Mouse (Mus musculus): ENCODE measurements around the gene Paqr7. TPM values are rescaled to one million over a fixed set of nuclear protein-coding genes. Genes with fewer than 3 reads are reported as not detected.

The Paqr7 gene
- polyA plus RNA-seq, 1 experiment, result 58.7 TPM

- H3K27me3 ChIP-seq (replicated peaks; ENCODE audit: control insufficient read depth, insufficient read depth, low read length), result no peaks in the 10 kb centered on the region
- H3K27ac ChIP-seq (ENCODE audit: insufficient read depth, low read depth, low read length), result peak overlapping the region; percentile 98
- 28% methylated on average over 6 of the region's 6 CpGs for WGBS
- H3K4me1 ChIP-seq (ENCODE audit: control insufficient read depth, insufficient read depth, low read length), result peaks cover 11% of the 10 kb centered on the region
- TF ChIP-seq POLR2A (IDR thresholded peaks at IDR 0.05; ENCODE audit: low read depth, low read length) (no peak), CTCF (conservative IDR thresholded peaks at IDR 0.05; ENCODE audit: insufficient read depth, insufficient read length, low read depth, low read length) (no peak)
- H3K4me3 ChIP-seq (ENCODE audit: insufficient read depth, low read depth, low read length), result no peak overlapping the region
- no peaks in the 10 kb centered on the region for H3K36me3 ChIP-seq (ENCODE audit: control insufficient read depth, insufficient read depth, low read length)
- peak; percentile 75 for DNase-seq
These were observed 41.2 kb upstream of the Paqr7 start for GRCm38 (mm10) chr4:134455310-134455709.

- H3K27ac ChIP-seq (ENCODE audit: insufficient read depth, low read depth, low read length), result no peak overlapping the region
- DNase-seq, result no peak
- no peak overlapping the region for H3K4me3 ChIP-seq (ENCODE audit: insufficient read depth, low read depth, low read length)
- 61% methylated on average over 7 of the region's 7 CpGs for WGBS
- TF ChIP-seq POLR2A (IDR thresholded peaks at IDR 0.05; ENCODE audit: low read depth, low read length), result no peak
- no peak for TF ChIP-seq CTCF (conservative IDR thresholded peaks at IDR 0.05; ENCODE audit: insufficient read depth, insufficient read length, low read depth, low read length)
- no peaks in the 10 kb centered on the region for H3K36me3 ChIP-seq (ENCODE audit: control insufficient read depth, insufficient read depth, low read length)
- H3K4me1 ChIP-seq (ENCODE audit: control insufficient read depth, insufficient read depth, low read length), result peaks cover 11% of the 10 kb centered on the region
- H3K27me3 ChIP-seq (replicated peaks; ENCODE audit: control insufficient read depth, insufficient read depth, low read length), result no peaks in the 10 kb centered on the region
These were observed 39.2 kb upstream of the Paqr7 start for GRCm38 (mm10) chr4:134457130-134457825.

GRCm38 (mm10) chr4:134458856-134459255 lies 37.6 kb upstream of the Paqr7 start:
- Histone ChIP-seq H3K36me3 (ENCODE audit: control insufficient read depth, insufficient read depth, low read length) (no peaks in the 10 kb centered on the region), H3K4me1 (ENCODE audit: control insufficient read depth, insufficient read depth, low read length) (peaks cover 11% of the 10 kb centered on the region), H3K27ac (ENCODE audit: insufficient read depth, low read depth, low read length) (no peak overlapping the region), H3K4me3 (ENCODE audit: insufficient read depth, low read depth, low read length) (no peak overlapping the region), H3K27me3 (replicated peaks; ENCODE audit: control insufficient read depth, insufficient read depth, low read length) (no peaks in the 10 kb centered on the region)
- 83% methylated on average over 5 of the region's 5 CpGs for WGBS
- TF ChIP-seq POLR2A (IDR thresholded peaks at IDR 0.05; ENCODE audit: low read depth, low read length) (no peak), CTCF (conservative IDR thresholded peaks at IDR 0.05; ENCODE audit: insufficient read depth, insufficient read length, low read depth, low read length) (no peak)
- no peak for DNase-seq

- Histone ChIP-seq H3K4me3 (ENCODE audit: insufficient read depth, low read depth, low read length) (no peak overlapping the region), H3K4me1 (ENCODE audit: control insufficient read depth, insufficient read depth, low read length) (peaks cover 9% of the 10 kb centered on the region), H3K36me3 (ENCODE audit: control insufficient read depth, insufficient read depth, low read length) (no peaks in the 10 kb centered on the region), H3K27me3 (replicated peaks; ENCODE audit: control insufficient read depth, insufficient read depth, low read length) (no peaks in the 10 kb centered on the region), H3K27ac (ENCODE audit: insufficient read depth, low read depth, low read length) (no peak overlapping the region)
- TF ChIP-seq CTCF (conservative IDR thresholded peaks at IDR 0.05; ENCODE audit: insufficient read depth, insufficient read length, low read depth, low read length) (no peak), POLR2A (IDR thresholded peaks at IDR 0.05; ENCODE audit: low read depth, low read length) (no peak)
- 64% methylated on average over 10 of the region's 10 CpGs for WGBS
- DNase-seq, result no peak
These were observed 36.2 kb upstream of the Paqr7 start for GRCm38 (mm10) chr4:134460277-134460676.

GRCm38 (mm10) chr4:134461252-134461651 lies 35.2 kb upstream of the Paqr7 start:
- H3K27ac ChIP-seq (ENCODE audit: insufficient read depth, low read depth, low read length), result no peak overlapping the region
- no peak overlapping the region for H3K4me3 ChIP-seq (ENCODE audit: insufficient read depth, low read depth, low read length)
- TF ChIP-seq POLR2A (IDR thresholded peaks at IDR 0.05; ENCODE audit: low read depth, low read length), result no peak
- TF ChIP-seq CTCF (conservative IDR thresholded peaks at IDR 0.05; ENCODE audit: insufficient read depth, insufficient read length, low read depth, low read length), result no peak
- peaks cover 1% of the 10 kb centered on the region; the same call in 1 of the 2 replicates for H3K4me1 ChIP-seq (ENCODE audit: control insufficient read depth, insufficient read depth, low read length)
- 75% methylated on average over 5 of the region's 5 CpGs for WGBS
- no peak for DNase-seq
- no peaks in the 10 kb centered on the region for H3K27me3 ChIP-seq (replicated peaks; ENCODE audit: control insufficient read depth, insufficient read depth, low read length)
- no peaks in the 10 kb centered on the region for H3K36me3 ChIP-seq (ENCODE audit: control insufficient read depth, insufficient read depth, low read length)

- 64% methylated on average over 12 of the region's 12 CpGs for WGBS
- H3K4me3 ChIP-seq (ENCODE audit: insufficient read depth, low read depth, low read length), result no peak overlapping the region
- H3K27ac ChIP-seq (ENCODE audit: insufficient read depth, low read depth, low read length), result no peak overlapping the region
- DNase-seq, result no peak
- no peaks in the 10 kb centered on the region for H3K27me3 ChIP-seq (replicated peaks; ENCODE audit: control insufficient read depth, insufficient read depth, low read length)
- no peaks in the 10 kb centered on the region for H3K36me3 ChIP-seq (ENCODE audit: control insufficient read depth, insufficient read depth, low read length)
- peaks cover 5% of the 10 kb centered on the region; the same call in 1 of the 2 replicates for H3K4me1 ChIP-seq (ENCODE audit: control insufficient read depth, insufficient read depth, low read length)
- TF ChIP-seq POLR2A (IDR thresholded peaks at IDR 0.05; ENCODE audit: low read depth, low read length) (no peak), CTCF (conservative IDR thresholded peaks at IDR 0.05; ENCODE audit: insufficient read depth, insufficient read length, low read depth, low read length) (no peak)
These were observed 30.7 kb upstream of the Paqr7 start for GRCm38 (mm10) chr4:134465789-134466188.

GRCm38 (mm10) chr4:134466381-134467262 lies 29.9 kb upstream of the Paqr7 start:
- WGBS, result 83% methylated on average over 11 of the region's 11 CpGs
- H3K4me3 ChIP-seq (ENCODE audit: insufficient read depth, low read depth, low read length), result no peak overlapping the region
- peaks cover 5% of the 10 kb centered on the region; the same call in 1 of the 2 replicates for H3K4me1 ChIP-seq (ENCODE audit: control insufficient read depth, insufficient read depth, low read length)
- DNase-seq, result no peak
- no peak overlapping the region for H3K27ac ChIP-seq (ENCODE audit: insufficient read depth, low read depth, low read length)
- TF ChIP-seq POLR2A (IDR thresholded peaks at IDR 0.05; ENCODE audit: low read depth, low read length) (no peak), CTCF (conservative IDR thresholded peaks at IDR 0.05; ENCODE audit: insufficient read depth, insufficient read length, low read depth, low read length) (no peak)
- H3K36me3 ChIP-seq (ENCODE audit: control insufficient read depth, insufficient read depth, low read length), result no peaks in the 10 kb centered on the region
- H3K27me3 ChIP-seq (replicated peaks; ENCODE audit: control insufficient read depth, insufficient read depth, low read length), result no peaks in the 10 kb centered on the region

Measured in kidney, adult 2 months (tissue).